In the genomic region with DNA sequence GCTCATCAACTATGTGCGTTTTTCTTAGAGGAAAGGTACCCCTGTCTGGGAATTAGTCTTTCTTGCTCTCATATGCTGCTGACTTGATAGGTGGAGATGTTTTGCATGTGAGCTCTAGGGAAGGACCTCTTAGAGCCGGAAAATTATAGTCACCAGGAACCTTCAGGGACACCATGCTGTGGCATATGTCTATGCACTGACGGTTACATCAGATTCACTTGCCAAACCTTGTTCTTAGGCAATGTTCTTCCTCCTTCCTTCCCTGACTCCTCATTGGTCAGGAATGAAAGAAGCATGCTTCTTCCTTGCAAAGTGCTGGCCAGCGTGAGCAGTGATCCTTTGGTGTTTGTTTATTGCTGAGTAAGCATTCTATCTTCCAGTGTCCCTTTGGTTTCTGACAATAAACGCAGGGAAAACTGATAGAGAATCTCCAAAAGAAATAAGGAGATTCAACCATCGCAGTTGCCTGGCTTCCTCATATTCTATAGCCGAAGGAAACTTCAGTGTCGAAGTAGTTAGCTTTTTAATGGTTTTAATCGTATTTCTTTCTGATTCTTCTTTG, we compare ENCODE assay signal across 12 mouse cellular contexts. TPM values are rescaled to one million over a fixed set of nuclear protein-coding genes. Genes with fewer than 3 reads are reported as not detected.
DNase-seq lines count a peak whose midpoint lies in the region; ATAC-seq lines count a peak whose summit lies in the region.
"Had no signal": no experiment of that assay in that cellular context is flagged by ENCODE, and none has a peak within 500 bp of the region (broad histone marks: within the 10 kb centered on the region; RNA-seq: fewer than 3 reads in every experiment).

No protein-coding gene starts in this region.

- peak overlapping the region; percentile 82 for H3K4me2 ChIP-seq in heart, embryonic 14.5 days (ENCODE audit: low read length)
- H3K4me2 ChIP-seq: intestine, embryonic 15.5 days had no signal

- ATAC-seq in heart, embryonic 14.5 days (ENCODE audit: insufficient number of reproducible peaks, insufficient read depth, low FRiP score, low read depth) = no peak
- peak; percentile 62 for ATAC-seq in monocyte, adult 5-6 weeks (replicated peaks; ENCODE audit: insufficient number of reproducible peaks, low FRiP score, low TSS enrichment, poor library complexity, severe bottlenecking)
- ATAC-seq: intestine, embryonic 15.5 days had no signal

- no peaks in the 10 kb centered on the region for H3K27me3 ChIP-seq in heart, embryonic 14.5 days (ENCODE audit: control insufficient read depth, insufficient read depth, low read length)
- H3K27me3 ChIP-seq: intestine, embryonic 15.5 days had no signal

- H3K9me3 ChIP-seq in heart, embryonic 14.5 days (ENCODE audit: control insufficient read depth, low read length) = no peaks in the 10 kb centered on the region
- H3K9me3 ChIP-seq: heart, embryonic 10.5 days; intestine, embryonic 15.5 days had no signal

- H3K27ac ChIP-seq in heart, embryonic 14.5 days (replicated peaks in 1 of 2; ENCODE audit: control insufficient read depth in 1 of 2, insufficient read depth in 1 of 2, low read depth in 2 of 2, low read length in 2 of 2) = no peak overlapping the region
- H3K27ac ChIP-seq in brown adipose tissue, adult 24 weeks (replicated peaks; ENCODE audit: low read depth, low read length) = peak overlapping the region; percentile 47
- H3K27ac ChIP-seq: heart, embryonic 10.5 days; intestine, embryonic 15.5 days had no signal

- no peak overlapping the region for H3K4me3 ChIP-seq in heart, embryonic 14.5 days (ENCODE audit: control insufficient read depth in 1 of 2, insufficient read depth in 1 of 2, low read depth in 1 of 2, low read length in 2 of 2)
- H3K4me3 ChIP-seq in brown adipose tissue, adult 24 weeks (ENCODE audit: insufficient read depth, low read depth, low read length) = peak overlapping the region; percentile 93
- H3K4me3 ChIP-seq: intestine, embryonic 15.5 days had no signal

- DNase-seq in heart, adult 9 months (ENCODE audit: low spot score in 2 of 2) = no peak
- peak; percentile 57 for DNase-seq in lung, postnatal 25 days (ENCODE audit: low spot score)
- DNase-seq in lung, postnatal 4 days = no peak
- no peak for DNase-seq in retina, postnatal 1 day
- no peak for DNase-seq in embryo, embryonic 10 days (ENCODE audit: low spot score)
- DNase-seq: kidney, postnatal 25 days; thymus, adult 18-20 months had no signal

- WGBS in heart, embryonic 14.5 days = 83% methylated on average over 9 of the region's 9 CpGs

- H3K36me3 ChIP-seq in heart, embryonic 14.5 days (ENCODE audit: control insufficient read depth, insufficient read depth, low read length) = peaks cover 10% of the 10 kb centered on the region
- H3K36me3 ChIP-seq: intestine, embryonic 15.5 days had no signal

- H3K4me1 ChIP-seq in heart, embryonic 14.5 days (ENCODE audit: control insufficient read depth in 2 of 2, insufficient read depth in 2 of 2, low read length in 2 of 2) = peaks cover 49 to 78% of the 10 kb centered on the region in 2 experiments
- peaks cover 36% of the 10 kb centered on the region for H3K4me1 ChIP-seq in brown adipose tissue, adult 24 weeks (ENCODE audit: control insufficient read depth, insufficient read depth, insufficient read length, low read length)

- H3K9ac ChIP-seq in heart, embryonic 14.5 days (ENCODE audit: low read length) = no peak overlapping the region
- H3K9ac ChIP-seq: intestine, embryonic 15.5 days had no signal

RNA-seq across cellular contexts. Expression of gene Eepd1, which starts 5.0 kb away (rescaled TPM):
- polyA plus RNA-seq in heart, embryonic 14.5 days (2014; fragmentation: Nextera tagmentation; extraction: Ambion mirVana) = 20.8 and 25.6 TPM in 2 replicates
- 13.9 and 15.6 TPM in 2 replicates for polyA plus RNA-seq in brown adipose tissue, adult 24 weeks (2012; ENCODE audit: insufficient read depth, insufficient read length, missing spikeins)
- total RNA-seq in monocyte, adult 5-6 weeks (2017) = 3.4 to 9.5 TPM (median 9.4 TPM) in 3 replicates
